Mouse (Mus musculus) spleen, adult 18-20 months (tissue): ENCODE measurements around the gene Mcm10.
A peak's percentile ranks its signal among the peaks of the same experiment; 100 is the strongest.

ENCODE experiments used
- DNase-seq, 2 experiments: peaks; one replicate each; pipeline ENCODE4 v3.0.0; 2022; ENCODE audit warnings: mixed read lengths in 2 of 2

Gene Mcm10

GRCm38 (mm10) chr2:5012491-5013324, at the start of gene Mcm10:
Gene Mcm10, minus strand, starts transcription at chr2:5012791.
- DNase-seq = peak; percentile 78 to 87

DNA sequence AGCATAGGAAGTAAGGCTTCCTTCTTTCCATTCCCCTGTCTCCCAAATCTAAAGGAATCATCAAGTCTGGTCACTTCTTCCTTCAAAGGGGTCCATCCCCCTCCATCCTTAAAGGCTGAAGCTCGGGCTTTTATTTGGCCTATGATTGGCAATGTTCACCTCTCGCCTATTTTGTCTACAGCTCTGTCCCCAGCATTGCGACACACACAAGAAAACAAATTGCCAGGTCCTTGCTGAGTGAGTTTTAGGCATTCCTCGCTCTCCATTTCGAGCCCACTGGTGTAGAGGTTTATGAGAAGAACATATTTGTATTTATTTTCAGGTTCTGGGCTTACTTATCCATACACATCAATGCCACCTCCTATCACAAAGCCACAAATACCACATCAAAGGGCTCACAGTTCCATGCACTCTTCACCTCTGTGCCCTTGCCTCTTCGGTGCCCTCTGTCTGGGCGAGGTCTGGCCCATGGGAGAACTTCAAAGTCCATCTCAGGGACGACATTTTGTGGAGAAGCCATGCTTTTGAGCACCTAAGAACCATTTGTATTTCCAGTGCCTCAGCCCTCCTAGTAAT, 48.6 kb upstream of the Mcm10 start:
- no peak for DNase-seq

DNA sequence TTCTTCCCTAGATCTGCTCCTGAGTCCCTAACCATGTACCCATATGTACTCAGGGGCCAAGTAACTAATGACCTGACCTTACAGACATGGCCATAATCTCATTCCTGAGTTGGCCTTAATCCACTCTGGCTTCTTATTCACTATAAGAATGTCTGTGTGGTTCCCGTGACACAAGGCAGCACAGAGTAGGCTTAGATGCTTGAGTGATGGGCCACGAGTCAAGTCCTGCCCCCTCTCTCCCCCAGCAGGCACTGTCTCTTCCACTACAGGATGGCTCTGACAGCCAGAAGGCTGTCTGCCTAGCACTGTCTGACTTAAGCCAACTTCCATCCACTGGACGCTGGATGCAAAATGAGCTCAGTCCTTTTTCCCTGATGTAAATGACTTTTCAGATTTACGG, 47.4 kb upstream of the Mcm10 start:
- DNase-seq = no peak

- no peak for DNase-seq
These were observed 45.8 kb upstream of the Mcm10 start for GRCm38 (mm10) chr2:5058436-5058835.

GRCm38 (mm10) chr2:5050562-5050961, 38.0 kb upstream of the Mcm10 start:
- no peak for DNase-seq

DNA sequence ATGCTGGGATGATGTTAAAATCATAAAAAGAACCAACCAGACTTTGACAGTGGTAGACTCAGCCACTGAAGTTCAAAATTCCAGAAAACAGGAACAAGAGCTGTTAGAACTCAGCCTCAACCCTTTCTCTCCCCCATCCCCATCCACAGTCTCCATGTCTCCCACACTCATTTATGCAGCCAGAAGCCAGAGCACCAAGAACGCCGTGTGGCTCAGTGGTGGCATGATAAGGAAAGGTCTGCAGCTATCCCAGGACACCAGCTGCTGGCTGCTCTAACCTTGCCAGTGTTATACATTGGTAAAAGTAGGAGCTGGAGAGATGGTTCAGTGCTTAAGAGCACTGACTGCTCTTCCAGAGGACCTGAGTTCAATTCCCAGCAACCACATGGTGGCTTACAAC, 34.4 kb upstream of the Mcm10 start:
- no peak for DNase-seq

DNA sequence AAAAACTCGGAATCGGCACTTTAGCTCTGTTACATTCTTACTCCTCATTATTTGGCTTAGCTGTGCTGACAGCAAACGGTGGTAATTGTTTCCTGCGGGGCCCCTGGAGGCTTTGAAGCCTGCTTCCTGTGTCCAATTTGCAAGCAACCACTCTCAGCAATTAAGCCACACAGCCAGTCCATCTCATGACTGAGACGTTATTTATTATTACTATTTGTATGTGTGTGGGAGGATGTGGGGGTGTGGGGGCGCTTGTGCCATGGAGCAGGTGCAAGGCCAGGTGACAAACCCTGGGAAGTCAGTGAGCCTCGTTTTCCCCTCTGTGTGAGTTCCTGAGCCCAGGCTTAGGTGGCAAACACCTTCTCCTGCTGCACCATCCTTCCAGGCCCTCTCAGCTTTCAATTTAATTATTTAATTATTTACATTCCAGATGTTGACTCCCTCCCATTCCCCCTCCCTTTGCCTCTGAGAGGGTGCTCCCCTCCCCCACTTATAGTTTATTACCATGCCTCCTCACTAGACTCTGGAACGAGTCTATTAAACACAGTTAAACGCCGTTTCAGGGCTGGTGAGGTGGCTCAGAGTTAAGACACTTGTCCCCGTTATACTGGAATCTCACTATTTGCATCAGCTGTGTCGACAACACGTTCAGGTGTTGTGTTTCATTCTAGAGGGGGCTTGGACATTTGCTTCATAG, 32.8 kb upstream of the Mcm10 start:
- DNase-seq = peak; percentile 21 to 32

GRCm38 (mm10) chr2:5044321-5044720, 31.7 kb upstream of the Mcm10 start:
- no peak for DNase-seq

- no peak for DNase-seq
These were observed 30.8 kb upstream of the Mcm10 start for GRCm38 (mm10) chr2:5043476-5043761.

DNA sequence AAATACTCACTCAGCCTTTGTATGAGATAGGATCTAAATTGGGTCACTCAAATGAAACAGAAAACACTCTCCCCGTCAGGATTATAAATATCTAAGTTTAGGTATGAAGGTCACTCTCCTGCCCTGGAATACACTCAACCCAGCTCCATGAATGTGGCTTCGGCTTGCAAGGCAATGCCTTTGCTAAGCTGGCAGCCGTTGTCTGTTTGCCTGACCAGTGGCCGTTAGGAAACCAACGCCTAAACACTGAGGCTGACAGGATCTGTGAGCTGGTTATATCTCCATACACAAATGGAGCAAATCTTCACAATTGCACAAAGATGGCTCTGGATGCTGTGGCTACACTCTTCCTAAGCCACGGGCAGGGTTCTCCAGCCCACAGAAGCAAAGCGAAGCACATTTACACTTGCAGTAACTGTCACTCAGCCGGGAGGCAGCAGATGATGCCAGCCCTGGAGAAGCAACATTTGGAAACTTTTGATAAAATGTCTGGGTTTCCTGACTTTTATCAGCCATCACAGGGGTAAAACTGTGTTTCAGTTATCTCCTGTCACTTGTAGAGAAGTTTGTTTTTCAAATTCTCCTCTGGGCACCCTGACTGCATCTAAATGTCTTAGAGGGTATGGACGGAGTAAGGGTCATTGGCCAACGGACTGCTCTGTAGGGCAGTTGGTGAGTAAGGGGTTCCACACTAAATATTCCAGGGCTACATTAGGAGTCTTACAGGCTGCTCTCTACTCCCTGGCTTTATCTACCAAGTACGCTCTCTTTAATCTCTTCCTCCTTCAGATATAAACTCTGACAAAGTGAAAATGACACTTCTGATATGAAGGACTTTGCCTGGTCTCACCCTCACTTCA, 30.3 kb upstream of the Mcm10 start:
- DNase-seq = no peak

- no peak for DNase-seq
These were observed 29.3 kb upstream of the Mcm10 start for GRCm38 (mm10) chr2:5041854-5042253.

DNA sequence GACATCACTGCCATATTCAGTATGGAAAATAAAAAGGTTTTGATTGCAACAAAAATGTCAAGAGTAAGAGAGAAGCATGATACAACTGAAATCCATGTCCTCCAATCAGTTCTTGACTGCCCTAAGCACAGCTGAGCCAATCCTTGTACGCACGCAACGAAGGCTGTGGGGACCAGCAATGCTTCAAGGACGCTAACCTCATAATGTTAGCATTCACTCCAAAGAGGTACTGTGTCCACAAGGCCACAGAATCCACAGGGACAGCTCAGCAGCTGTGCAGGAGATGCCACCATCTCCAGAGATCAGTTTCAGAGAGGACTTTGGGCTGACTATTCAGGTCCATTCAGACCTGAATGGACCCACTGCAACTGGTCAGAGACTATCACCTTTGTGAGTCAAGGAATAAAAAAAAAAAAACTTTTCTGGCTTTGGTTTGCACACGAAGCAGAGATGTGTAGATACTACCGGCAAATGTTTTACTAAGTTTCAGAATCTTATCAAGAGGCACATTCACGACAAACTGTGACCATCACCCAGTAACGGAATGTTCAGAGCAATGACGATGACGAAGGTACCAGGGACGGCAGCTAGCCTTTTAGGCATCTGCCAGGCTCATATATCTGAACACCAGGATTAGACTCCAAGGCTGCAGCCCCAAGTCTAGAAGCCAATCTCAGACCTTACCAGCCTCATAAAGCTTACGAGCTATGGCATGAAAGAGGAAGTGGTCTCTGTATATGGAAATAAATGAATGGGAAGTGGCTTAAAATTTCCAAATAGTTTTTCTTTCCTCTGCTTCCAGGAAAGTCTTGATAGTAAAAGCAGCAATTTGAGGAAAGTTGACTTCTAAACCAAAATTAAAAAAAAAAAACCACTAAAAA, 27.9 kb upstream of the Mcm10 start:
- DNase-seq = no peak

DNA sequence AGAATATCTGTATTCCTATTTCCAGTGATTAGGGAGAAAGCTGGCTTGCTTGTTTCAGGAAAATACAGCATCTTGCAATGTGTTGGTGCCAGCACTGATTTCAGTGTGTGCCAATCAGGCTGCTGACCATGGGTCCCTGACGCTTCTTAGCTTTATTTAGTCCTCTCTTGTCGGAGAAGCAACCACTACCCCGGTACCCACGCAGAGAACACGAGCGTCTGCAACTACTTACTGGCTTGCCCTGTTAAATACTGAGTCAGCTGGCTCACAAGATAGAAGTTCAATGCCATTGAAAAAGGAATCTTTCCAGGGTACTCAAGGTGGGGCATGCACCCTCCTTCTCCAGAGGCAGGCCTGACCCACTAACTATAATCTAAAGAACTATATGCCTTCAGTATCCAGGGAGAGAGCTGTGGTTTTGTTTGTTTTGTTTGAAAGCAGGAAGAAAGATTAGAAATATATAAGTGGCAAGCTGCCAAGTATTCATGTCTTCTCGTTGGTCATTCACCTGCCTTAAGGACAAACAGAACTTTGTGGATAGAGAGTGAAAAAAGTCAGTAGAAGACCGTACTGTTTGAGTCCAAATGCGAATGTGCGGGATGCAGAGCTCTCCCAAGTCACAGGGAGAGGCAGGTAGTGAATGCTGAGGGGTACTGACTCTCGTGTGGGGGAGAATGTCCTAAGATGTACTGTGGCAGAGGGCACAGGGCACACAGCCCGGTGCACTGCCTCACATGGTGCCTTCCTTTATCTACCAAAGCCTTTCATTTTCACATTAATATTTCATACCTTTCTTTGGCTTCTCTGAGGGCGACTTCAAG, 27.0 kb upstream of the Mcm10 start:
- no peak for DNase-seq

DNA sequence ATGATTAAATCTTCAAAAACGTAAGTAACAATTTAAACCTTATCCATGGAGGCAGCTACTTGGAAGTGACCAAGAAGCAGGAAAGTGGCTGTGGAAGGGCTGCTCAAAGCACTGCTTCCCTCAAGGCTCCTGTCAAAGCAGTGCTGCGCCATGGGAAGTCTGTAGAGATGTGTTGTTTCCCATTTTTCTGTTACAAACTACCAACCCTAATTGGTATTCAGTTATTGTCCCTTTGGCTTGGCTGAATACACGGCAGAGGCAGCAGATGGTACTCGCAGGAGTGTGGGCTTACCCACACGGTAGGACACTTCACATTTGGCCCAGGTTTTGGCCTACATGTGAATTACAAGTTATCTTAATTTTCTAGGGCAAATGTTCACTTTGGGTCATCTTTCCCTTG, 25.7 kb upstream of the Mcm10 start:
- DNase-seq = no peak

GRCm38 (mm10) chr2:5037390-5037789, 24.8 kb upstream of the Mcm10 start:
- DNase-seq = no peak

- no peak for DNase-seq
These were observed 24.0 kb upstream of the Mcm10 start for GRCm38 (mm10) chr2:5036411-5037076.

- DNase-seq = no peak
These were observed 22.6 kb upstream of the Mcm10 start for GRCm38 (mm10) chr2:5035241-5035640.

DNA sequence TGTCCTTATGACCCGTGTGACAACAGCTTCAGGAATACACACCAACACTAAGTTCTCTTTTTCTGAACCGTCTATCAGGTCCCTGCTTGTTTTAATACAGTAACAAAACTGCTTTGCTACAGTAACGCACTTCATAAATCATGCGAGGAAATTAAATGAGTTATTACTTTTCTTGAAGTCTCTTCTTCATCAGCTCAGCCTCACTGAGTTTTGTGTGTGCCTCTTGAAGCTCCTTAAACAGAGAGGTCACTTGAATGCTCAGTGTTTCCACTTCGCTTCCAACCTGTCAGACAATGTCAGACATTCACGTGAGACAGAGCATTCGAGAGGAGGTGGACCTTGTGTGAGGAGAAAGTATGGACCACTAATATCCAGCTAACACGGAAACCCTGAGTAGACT, 22.2 kb upstream of the Mcm10 start:
- DNase-seq = no peak

DNA sequence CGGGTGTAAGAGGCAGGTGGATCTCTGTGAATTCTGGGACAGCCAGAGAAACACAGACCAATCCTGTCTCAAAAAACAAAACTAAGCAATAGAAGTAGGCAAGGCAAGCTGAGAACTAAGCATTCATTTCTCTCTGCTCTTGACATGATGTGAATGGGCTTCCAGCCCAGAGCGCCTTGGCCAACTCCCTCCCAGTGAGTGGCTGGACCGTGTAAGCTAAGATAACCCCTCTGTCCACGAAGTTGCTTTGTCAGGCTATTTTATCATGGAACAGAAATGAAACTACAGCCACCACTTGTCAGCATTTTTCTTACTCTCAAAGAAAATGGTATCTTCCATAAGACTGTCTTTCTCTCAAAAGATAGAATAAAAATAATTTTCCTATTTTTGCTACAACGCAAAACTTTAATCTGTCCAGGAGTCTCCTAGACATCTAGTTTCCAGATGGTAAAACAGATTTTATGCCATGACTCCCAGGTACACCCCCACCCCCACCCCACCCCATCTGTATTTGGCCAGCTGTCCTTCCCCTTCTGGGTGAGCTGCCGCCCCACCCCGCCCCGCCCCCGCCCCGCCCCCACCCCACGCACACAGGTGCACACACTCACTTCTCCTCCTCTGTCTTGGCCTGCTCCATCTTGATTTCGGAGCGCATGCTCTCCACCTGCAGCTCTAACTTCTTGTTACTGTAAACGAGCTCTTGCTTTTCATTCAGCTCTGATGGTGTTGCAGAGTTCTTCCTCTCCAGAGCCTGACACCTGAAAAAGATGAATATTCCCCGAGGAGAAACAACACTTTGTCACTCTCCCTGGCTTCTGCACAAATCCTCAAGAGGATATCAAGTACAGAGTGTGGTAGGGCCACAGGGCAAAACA, 21.2 kb upstream of the Mcm10 start:
- no peak for DNase-seq

DNA sequence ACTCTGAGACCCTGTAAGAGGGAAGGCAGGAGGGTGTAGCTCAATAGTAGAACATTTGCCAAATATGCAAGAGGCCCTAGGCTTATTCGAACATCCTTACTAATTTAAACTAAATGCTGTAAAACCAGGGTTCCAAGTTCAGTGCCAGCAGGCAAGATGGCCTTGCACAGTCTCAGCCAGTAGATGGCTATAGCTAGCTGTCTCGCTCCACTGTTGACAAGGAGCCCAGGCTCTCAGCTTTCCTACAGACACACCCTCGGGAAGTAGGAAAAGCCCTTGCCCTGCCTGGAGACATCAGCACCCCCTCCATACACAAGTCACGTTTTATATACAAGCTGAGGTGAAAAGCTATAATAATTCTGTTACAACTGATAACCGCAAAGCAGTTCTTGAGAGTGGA, 20.1 kb upstream of the Mcm10 start:
- no peak for DNase-seq
